Mouse (Mus musculus): ENCODE measurements around the gene Snx29.

Snx29 gene

GRCm38 (mm10) chr16:11685264-11685663 lies 362.6 kb downstream of the Snx29 start:
- no peak for DNase-seq (ENCODE audit: low read depth, low spot score)

GRCm38 (mm10) chr16:11685735-11686340 lies 363.1 kb downstream of the Snx29 start:
- DNase-seq (ENCODE audit: low read depth, low spot score) = no peak

GRCm38 (mm10) chr16:11687836-11688235 lies 365.1 kb downstream of the Snx29 start:
- DNase-seq (ENCODE audit: low read depth, low spot score) = no peak

- no peak for DNase-seq (ENCODE audit: low read depth, low spot score)
Observed at GRCm38 (mm10) chr16:11688281-11689005, 365.7 kb downstream of the Snx29 start.

- no peak for DNase-seq (ENCODE audit: low read depth, low spot score)
Observed at GRCm38 (mm10) chr16:11690097-11690496, 367.4 kb downstream of the Snx29 start.

- DNase-seq (ENCODE audit: low read depth, low spot score) = no peak
Observed at GRCm38 (mm10) chr16:11690756-11691155, 368.0 kb downstream of the Snx29 start.

- no peak for DNase-seq (ENCODE audit: low read depth, low spot score)
Observed at GRCm38 (mm10) chr16:11691487-11692200, 368.9 kb downstream of the Snx29 start.

- DNase-seq (ENCODE audit: low read depth, low spot score) = no peak
Observed at GRCm38 (mm10) chr16:11692744-11693143, 370.0 kb downstream of the Snx29 start.

GRCm38 (mm10) chr16:11694386-11694785 lies 371.7 kb downstream of the Snx29 start:
- DNase-seq (ENCODE audit: low read depth, low spot score) = no peak

- DNase-seq (ENCODE audit: low read depth, low spot score) = no peak
Observed at GRCm38 (mm10) chr16:11696767-11697166, 374.1 kb downstream of the Snx29 start.

GRCm38 (mm10) chr16:11697710-11698357 lies 375.1 kb downstream of the Snx29 start:
- DNase-seq (ENCODE audit: low read depth, low spot score) = no peak

- DNase-seq (ENCODE audit: low read depth, low spot score) = no peak
Observed at GRCm38 (mm10) chr16:11701579-11701978, 378.9 kb downstream of the Snx29 start.

GRCm38 (mm10) chr16:11704096-11704495 lies 381.4 kb downstream of the Snx29 start:
- no peak for DNase-seq (ENCODE audit: low read depth, low spot score)

GRCm38 (mm10) chr16:11705456-11705855 lies 382.7 kb downstream of the Snx29 start:
- DNase-seq (ENCODE audit: low read depth, low spot score) = no peak

GRCm38 (mm10) chr16:11708097-11708496 lies 385.4 kb downstream of the Snx29 start:
- no peak for DNase-seq (ENCODE audit: low read depth, low spot score)

GRCm38 (mm10) chr16:11709382-11709781 lies 386.7 kb downstream of the Snx29 start:
- no peak for DNase-seq (ENCODE audit: low read depth, low spot score)

GRCm38 (mm10) chr16:11709999-11710667 lies 387.4 kb downstream of the Snx29 start:
- DNase-seq (ENCODE audit: low read depth, low spot score) = no peak

GRCm38 (mm10) chr16:11713265-11713865 lies 390.7 kb downstream of the Snx29 start:
- no peak for DNase-seq (ENCODE audit: low read depth, low spot score)

GRCm38 (mm10) chr16:11716932-11717331 lies 394.2 kb downstream of the Snx29 start:
- no peak for DNase-seq (ENCODE audit: low read depth, low spot score)

- DNase-seq (ENCODE audit: low read depth, low spot score) = no peak
Observed at GRCm38 (mm10) chr16:11725901-11726300, 403.2 kb downstream of the Snx29 start.

- no peak for DNase-seq (ENCODE audit: low read depth, low spot score)
Observed at GRCm38 (mm10) chr16:11727331-11727730, 404.6 kb downstream of the Snx29 start.

All from WW6 (cell line).